Mouse (Mus musculus): ENCODE results near the gene Ndnf.

The Ndnf gene

DNA sequence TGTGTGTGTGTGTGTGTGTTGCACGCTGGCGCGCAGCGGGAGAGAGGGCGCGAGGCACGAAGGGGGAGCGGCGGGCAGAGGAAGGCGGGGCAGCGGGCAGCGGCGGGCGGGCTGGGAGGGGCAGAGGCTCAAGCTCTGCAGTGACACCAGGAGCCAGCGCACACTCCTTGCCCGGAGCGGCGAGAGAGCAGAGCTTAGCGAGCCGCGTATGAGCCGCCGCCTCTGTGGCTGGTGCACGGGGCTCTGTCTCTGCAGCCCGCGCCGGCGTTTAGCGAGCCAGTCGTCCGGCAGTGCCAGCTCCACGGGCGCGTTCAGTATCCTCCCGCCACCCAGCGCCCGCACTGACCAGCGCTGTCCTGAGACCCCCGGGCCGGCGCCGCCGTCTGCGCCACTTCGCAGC, at the start of gene Ndnf:
TSS of gene Ndnf (plus strand) at position 140 of the 400 bp plus-strand sequence.
- DNase-seq (ENCODE audit: low read depth, low spot score): no peak

DNA sequence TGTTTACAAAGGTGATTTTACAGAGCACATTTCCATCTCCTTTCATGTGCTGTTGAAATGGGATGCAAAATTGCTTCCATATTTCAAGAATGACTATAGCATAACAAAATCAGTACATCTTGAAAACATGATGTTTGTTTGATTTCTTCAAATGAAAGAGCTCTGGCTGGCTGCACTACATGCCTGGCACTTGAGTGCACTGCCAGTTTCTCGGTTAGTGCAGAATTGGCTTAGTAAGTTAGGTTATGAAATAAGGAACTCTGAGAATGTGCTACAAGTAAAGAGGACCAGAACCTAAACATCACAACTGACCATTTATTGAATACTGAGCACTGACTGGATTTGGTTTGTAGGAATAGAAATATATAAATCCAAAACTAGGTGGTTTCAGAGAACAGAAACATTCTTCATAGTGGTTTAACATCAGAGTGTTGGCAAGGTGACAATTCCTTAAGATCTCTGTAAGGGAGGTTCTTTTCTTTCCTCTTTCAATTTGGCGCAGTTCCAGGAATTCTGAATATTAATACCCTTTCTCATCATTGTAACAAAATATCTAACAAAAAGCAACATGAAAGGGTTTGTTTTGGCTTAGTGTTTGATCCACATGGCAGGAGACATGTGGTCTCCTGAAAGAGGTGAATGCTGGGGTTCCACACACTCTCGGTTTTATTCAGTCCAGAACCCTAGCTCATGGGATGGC, 48.2 kb upstream of the Ndnf start:
- DNase-seq (ENCODE audit: low read depth, low spot score): no peak

DNA sequence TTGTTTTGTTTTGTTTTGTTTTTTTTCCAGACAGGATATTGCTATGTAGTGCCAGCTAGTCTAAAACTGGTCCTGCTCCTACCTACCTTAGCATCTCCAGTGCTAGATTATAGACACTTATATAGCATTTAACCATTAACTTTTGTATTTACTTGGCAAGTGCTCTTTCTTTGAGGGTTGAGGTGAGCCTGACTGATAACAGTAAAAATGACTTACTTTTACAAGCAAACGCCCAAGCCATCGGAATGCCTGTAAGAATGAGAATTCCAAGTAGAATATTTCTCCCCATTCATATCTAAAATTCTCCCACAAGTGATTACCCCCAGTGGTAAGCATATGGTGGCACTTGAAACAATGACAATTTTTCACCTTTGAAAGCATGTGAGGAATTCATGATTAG, 40.8 kb upstream of the Ndnf start:
- DNase-seq (ENCODE audit: low read depth, low spot score): no peak

DNA sequence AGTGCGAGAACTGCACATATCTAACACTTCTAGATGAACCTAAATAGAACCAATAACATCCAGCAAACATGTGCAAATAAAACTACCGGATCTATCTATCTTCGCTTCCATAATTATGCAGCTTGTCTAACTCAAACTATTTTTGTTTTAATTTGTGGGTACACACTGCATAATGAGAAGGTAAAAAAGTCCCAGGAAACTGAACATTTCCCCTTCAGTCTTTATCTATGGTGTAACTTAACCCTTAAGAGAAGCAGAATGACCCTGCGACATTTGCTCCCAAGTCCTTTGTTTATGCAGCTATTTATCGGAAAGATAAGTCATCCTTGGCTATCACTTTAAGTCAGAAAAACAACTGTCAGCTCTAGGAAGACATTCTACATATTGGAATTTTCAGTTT, 39.2 kb upstream of the Ndnf start:
- no peak for DNase-seq (ENCODE audit: low read depth, low spot score)

DNA sequence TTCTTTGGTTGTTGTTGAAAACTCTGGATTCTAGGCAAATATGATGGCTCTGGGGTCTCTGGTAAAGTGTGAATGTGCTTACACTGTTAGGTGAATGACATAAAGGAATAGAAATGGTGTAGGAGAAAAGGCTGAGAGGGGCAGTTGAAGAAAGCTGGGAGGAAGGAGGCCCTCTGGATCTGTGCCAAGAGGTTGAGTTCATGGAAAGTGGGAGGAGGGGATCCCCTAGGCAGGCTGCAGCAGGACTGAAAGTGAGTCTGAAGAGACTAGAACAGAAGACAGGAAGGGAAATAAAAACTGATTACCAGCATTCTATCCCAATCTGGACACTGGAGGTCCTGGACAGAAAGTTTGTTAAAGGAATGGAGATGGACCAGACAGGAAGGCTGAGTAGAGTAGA, 29.0 kb upstream of the Ndnf start:
- no peak for DNase-seq (ENCODE audit: low read depth, low spot score)

DNA sequence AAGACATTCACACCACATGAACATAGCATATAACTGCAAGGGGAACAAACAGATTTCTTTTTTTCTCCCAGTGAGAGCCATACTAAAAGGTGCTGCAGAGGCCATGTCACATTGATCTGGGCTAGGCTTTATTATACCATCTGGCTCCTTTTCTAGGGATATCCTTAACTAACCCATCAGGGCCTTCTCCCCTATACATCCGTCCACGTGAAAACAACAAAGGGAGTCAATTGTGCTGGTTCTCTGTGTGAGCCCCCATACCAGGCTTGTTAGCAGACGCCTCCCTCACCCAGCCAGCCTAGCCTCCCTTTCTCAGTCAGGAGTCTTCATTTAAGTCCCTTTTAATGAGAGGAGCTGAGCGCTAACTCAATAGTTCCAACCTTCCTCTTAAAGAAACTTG, 27.3 kb upstream of the Ndnf start:
- DNase-seq (ENCODE audit: low read depth, low spot score): no peak

DNA sequence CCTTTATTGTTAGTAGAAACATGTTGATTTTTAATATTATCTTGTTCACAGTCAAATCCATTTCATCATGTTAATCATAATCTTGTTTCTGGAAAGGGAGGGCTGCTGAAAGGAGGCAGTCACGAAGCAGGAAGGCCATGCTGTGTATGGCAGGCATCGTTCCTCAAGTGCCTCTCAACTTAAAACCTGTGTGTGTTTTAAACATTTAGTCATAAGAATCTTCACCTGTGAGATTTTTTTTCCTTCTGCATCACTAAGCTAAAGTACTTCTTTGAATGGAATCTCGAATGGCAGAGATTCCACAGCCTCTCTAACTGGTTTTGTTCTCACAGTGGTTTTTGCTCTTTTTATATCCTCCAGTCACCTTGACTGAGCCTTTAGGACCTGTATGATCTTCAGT, 25.0 kb upstream of the Ndnf start:
- no peak for DNase-seq (ENCODE audit: low read depth, low spot score)

DNA sequence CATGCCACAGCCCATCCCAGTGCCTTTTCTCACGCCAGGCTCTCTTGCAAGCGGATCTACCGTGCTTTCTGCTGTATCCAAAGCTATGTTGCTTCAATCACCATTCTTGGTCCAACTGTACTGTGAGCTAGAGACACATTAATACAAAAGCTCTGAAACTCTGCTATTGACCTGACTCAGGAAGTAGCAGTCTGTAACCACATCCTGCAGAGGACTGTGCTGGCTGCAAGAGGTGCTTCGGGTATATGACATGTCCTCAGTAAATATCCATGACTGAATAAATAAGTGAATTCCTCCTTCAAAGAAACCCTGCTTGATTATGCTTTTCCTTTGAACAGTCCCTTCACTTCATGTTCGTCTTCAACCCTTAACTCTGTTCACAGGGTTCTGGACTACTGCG, 23.7 kb upstream of the Ndnf start:
- no peak for DNase-seq (ENCODE audit: low read depth, low spot score)

DNA sequence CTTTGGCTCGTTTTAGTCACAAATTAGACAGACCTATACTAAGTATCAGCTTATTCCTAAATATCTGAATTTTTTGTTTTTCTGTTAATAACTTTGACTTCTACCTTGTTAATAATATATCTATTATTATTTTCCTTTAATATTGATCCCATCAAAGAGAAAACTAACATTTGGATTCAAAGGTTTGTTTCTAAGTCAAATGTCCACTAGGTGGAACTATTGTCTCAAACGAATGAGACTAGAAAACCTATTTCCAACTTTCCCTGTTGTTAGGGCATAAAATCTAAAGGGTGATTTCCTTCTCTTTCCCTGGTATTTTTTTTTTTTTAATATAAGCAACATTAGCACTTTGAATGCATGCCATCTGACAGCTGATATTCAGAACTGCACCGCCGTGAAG, 20.0 kb upstream of the Ndnf start:
- peak; percentile 76 for DNase-seq (ENCODE audit: low read depth, low spot score)

DNA sequence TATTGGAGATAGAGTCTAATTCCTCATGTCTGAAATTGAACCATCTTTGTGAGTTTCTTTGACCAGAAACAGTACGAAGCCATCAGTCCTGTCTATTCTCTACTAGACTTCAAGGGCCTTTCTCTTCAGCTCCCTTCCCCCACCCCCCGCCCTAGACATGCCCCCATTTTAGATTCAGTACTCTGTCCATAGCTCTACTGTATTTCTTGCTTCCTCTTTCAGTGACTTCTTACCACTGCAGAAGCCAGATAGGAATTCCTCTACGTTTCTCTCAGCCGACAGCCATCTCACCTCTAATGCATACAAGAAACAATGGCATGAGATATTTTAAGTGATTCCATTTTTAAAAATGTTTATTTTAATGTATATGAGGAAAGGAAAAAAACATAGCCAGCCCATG, 10.1 kb upstream of the Ndnf start:
- no peak for DNase-seq (ENCODE audit: low read depth, low spot score)

DNA sequence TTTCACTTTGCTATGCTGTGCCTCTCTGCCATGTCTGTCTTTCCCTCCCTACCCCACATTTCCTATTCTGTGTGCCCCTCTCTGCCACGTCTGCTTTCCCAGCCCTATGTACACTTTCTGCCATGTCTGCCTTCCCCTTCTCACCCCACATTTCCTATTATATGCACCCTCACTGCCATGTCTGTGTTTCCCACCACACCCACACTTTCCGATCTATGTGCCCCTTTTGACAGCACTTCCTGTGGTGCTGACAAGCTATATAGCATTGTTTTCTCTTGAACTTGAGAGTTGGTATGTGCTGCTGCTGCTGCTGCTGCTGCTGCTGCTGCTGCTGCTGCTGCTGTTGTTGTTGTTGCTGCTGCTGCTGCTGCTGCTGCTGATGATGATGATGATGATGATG, 9.3 kb upstream of the Ndnf start:
- DNase-seq (ENCODE audit: low read depth, low spot score): no peak

DNA sequence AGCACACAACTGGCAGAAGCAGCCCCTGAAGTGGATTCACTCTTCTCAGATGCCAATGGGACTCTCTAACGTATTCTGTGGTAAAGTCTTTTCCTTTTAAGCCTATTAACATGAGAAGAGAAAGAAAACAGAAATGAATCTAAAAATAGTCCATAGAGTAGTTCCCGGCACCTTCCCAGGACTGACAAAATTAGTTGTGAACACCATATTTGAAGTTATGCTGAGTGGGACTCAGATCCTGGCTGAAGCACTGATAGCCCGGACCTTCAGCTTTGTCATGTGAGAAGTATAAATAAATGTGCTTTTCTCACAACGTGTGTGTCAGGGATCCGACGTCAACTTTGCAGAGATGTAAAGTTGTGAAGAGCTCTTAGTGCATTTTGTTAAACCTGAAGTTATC, 7.4 kb upstream of the Ndnf start:
- no peak for DNase-seq (ENCODE audit: low read depth, low spot score)

DNA sequence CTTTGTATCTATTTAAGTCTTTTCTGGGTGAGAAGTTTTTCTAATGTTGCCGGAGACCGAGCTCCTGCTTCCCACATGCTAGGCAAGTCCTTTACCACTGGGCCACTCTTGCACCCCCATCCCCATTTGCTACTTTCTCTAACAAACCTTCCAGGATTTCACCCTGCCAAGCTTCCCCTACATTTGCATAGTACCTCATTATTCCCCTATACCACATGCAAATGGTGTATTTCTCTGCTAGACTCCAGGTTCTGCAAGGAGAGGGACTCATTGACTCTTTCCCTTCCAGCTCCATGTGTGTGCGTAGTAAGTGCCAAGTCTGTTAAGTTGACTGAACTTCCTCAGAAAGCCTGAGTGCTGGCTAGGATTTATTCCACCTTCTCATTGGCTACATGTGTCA, 5.1 kb upstream of the Ndnf start:
- no peak for DNase-seq (ENCODE audit: low read depth, low spot score)

DNA sequence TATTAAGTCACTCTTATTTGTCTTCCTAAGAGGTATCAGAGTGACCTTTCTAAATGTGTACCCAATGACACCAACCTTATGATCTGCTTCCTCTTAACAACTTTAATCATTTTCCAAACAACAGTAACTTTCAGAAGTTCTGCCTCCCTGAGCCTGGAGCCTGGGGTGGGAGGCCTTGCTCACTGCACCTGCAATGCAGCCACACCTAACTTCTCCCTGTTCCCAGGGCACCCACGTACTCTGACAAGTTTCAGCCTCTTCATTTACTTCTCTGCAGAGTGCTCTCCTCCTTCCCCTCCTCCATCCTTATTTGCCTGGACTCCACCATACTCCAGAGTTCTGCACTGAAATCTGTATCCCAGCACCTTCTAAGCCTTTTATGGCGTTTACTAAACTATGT, 1.4 kb upstream of the Ndnf start:
- no peak for DNase-seq (ENCODE audit: low read depth, low spot score)

DNA sequence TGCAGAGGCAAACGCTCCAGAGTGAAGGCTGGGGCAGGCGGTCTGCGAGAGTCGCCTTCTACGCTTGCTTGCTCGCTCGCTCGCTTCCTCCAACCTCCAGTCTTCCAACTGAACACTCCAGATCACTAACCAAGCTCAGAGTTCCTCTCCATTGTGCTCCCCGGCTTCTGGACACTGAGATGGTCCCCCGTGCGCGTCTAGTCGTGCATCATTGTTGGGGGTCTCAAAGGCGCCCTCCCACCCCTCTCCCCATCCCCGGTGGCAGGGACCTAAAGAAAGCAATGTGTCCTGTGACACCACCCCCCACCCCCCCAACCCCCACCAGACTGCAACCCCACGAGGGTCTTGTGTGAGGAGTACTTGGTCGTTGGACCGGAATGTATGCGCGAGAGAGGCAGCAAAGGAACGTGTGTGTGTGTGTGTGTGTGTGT, 394 bp upstream of the Ndnf start:
- no peak for DNase-seq (ENCODE audit: low read depth, low spot score)

DNA sequence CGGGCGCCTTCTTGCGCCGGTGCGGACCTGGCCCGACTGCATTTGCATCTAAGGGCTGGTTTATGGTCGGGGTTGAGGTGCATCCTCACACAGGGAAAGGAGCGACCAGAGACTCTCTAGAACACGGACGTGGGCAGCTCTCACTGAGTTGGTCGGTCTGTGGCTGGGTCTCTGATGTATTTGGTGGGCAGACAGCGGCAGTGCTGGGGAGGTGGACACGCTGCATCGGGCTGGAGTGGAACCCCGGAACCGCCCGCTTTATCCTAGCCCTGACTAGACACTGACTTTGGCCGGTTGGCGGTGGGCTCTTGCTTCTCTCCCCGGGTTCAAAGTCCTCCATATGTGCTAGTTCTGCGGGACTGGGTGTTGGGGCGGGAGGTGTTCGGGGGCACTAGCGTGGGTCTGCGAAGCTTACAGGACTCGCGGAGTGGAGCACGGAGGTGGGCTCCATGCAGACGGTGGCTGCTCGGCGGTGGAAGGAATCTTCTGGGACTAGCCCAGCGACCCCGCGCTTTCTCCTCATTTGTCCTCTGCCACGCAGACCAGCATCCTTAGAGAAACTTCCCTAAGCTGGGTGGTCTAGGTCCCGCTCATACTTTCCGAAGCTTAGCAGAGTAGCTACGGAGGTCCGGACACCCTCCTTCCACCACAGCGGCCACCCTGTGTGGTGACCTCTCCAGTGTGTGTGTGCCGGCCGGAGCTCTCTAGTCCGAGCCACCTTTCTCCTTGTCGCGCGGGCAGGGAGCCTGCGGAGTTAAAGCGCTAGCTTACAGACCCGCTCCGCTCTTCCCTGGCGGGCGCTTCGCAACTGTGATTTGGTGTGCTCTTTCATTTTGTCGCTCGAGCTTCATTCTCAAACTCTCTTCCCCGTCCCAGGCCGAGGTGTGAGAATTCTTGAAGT, 991 bp downstream of the Ndnf start:
- DNase-seq (ENCODE audit: low read depth, low spot score): no peak

DNA sequence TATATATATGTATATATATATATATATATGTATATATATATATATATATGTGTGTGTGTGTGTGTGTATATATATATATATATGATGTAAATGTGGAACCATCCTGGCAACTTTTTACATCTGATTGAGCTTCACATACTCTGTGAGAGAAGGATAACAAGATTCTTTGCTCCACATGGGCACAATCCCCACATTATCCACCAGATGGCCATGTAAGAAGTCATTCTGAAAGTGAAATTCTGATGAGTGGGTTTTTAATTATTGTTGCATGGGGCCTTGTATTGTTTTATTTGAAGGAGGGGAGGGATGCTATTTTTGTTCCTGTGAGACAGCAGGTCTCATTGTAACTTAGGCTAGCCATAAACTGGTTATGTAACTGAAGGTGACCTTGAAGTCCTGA, 22.5 kb downstream of the Ndnf start:
- DNase-seq (ENCODE audit: low read depth, low spot score): no peak

DNA sequence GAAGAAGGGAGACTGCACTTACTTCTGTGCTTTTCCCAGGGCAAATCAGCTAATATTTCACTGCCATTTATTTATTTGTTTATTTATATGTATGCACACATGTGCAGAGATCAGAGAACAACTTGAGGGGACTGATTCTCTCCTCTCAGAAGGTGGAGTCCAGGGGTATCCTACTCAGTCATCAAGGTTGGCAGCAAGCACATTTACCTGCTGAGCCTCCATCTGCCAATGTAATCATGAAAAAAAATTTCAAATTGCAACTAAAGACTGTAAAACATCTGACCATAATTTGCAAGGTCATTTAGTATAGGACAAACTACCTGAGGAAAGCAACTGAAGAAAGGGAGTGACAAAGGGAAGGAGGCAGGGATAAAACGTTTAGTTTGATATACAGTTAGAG, 49.3 kb downstream of the Ndnf start:
- no peak for DNase-seq (ENCODE audit: low read depth, low spot score)

DNA sequence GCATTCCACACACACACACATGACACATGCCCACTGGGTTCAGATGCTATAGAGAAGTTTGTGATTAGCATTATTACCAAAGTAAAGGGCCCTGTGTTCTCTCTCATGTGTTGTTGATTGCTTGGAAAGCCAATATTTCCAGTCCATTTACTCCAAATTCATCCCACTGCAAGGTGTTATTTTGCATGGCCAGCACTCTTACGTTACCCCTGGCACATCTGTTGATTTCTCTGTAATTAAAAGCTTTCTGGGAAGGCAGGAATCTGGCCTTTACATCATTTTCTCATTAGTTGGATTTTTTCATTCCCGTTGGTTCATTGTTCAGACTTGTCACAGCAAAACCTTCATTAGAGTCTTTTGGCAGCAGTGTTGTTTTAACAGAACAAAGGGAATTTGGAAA, 54.3 kb downstream of the Ndnf start:
- no peak for DNase-seq (ENCODE audit: low read depth, low spot score)

DNA sequence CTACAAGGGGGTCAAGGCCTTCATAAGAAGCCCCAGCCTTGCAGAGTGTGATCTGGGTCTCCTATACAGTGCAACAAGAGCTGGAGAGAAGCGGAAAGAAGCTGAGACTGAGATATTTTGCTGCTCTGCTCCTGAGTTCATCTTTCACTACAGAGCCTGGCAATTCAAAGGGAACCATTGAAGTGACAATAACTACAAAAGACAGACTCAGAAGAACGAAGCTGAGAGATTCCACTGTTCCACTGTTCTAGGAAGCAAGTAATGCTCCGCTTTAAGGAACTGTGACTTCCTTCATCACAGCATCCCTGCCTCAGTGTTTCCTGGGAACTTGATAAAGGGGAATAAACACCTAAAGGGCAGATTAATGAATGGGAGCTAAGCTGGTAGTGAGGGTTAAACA, 56.9 kb downstream of the Ndnf start:
- no peak for DNase-seq (ENCODE audit: low read depth, low spot score)

DNA sequence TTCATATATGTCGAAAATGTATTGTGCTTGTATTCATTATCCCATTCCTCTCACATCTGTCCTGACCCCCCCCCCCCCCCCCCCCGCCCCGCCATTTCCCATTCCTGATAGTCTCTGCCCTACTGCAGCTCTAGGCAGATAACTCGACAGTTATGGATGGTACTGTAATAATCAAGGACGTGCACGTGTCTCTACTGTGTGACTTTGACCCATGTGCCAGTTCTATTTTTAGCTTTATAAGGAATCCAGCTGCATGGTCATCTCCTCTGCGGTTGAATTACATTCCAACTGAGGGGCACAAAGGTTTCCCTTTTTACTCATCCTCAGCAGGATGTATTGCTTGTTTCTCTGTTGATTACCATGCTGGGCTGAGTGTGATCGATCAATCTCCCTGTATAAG, 68.1 kb downstream of the Ndnf start:
- no peak for DNase-seq (ENCODE audit: low read depth, low spot score)

DNA sequence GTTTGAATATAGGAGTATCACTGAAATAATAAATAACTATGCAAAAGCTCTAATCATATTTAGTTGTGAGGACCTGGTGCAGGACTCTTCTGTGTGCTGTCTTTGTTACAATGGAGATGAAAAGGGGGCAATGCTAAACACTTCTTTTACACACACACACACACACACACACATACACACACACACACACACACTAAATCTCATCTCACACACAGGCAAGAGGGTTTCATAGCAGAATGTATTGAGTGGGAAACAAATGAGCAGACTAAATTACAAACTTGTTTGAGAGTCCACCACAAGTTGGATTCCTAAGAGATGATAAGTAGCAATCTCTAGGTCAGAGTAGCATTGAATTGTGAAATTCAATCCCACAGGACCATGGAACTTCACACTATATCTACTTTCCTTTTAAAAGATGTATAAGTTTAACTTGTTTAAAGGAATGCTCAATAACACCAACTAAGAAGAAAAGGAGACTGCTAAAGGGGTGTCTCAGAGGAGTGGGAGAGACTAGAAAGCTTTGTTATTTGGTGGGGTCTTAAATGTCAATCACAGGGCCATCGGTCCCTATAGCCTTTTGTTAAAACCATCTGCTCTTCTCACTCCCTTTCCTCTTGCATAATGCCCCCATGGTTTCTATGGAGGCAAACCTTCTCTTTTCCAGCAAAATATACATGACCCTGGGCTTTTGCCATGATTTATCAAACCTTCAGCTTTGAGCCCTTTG, 71.9 kb downstream of the Ndnf start:
- peak; percentile 9 for DNase-seq (ENCODE audit: low read depth, low spot score)

DNA sequence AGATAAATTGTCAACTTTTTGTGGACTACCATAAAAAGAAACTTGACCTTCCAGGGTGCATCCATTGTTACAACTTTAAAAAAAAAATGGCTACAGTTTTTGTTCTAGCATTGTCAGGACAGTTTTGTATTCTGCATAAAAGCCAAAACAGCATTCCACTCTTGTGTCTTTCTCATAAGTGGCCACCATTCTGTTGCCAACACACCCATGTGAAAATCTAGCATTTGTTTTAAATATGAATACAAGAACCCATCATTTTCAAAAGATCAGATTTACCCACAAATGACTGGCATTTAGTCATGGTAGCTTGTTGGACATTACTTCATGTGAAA, 72.4 kb downstream of the Ndnf start:
- DNase-seq (ENCODE audit: low read depth, low spot score): no peak
